Mouse (Mus musculus): ENCODE measurements at regions not wholly inside any gene's neighbourhood (a gene's known extent, or its start where the extent isn't known, plus 50 kb on each side); places are given as distances from the start of the nearest gene placed in this dataset.
A peak's percentile ranks its signal among the peaks of the same experiment; 100 is the strongest.

DNA sequence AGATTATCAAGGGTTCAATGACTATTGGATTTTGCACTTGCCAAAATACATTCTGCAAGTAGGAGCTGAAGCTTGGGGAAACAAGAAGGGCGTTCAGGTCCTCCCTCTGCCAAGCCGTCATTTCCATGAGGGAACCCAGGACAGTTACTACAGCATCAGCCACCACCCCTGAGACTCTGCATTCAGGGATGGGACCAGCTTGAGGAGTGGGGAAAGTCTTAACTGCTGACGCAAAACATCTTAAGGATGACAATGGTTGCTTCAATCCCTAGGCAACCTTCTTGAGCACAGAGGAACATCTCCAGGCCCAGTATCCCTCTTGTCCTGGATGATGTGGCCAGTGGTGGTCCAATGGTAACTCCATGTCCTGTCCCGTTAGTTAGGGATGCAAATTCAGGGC lies 137.2 kb upstream of the Noct start:
- DNase-seq (ENCODE audit: low read depth, low spot score) = no peak

DNA sequence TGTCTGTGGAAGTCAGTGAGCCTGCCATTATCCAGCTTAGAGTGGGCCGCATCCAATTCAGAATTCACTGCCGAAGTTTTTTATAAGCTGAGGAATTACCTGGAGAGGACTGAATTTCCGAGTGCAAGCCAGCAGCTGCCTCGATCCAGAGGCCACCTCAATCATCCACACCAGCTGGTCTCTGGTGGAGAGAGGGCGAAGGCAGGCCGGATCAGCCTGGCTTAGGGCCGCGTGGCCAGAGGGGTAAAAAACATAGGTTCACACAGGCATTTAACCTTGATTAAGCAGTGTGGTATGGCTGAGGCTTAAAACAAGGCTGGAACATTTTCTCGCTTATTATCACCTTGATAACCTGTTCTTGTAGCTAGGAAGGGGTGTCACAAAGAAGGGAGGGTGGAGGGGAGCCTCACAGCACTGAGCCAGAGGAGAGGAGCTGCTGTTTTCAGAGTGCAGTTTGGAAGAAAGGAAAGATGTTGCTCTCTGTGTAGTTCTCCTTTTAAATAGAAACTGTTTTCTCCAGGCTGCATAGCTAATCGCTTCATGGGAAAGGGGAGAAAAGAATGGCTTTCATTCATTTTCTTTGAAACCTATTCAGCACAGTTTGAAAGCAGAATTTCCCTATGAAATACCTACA lies 135.1 kb upstream of the Noct start:
- no peak for DNase-seq (ENCODE audit: low read depth, low spot score)

GRCm38 (mm10) chr3:51091478-51091877 lies 132.8 kb upstream of the Noct start:
- DNase-seq (ENCODE audit: low read depth, low spot score) = no peak

- no peak for DNase-seq (ENCODE audit: low read depth, low spot score)
Measured at GRCm38 (mm10) chr3:51092079-51093028, 131.9 kb upstream of the Noct start.

- peak; percentile 91 for DNase-seq (ENCODE audit: low read depth, low spot score)
Measured at GRCm38 (mm10) chr3:51095847-51096447, 128.3 kb upstream of the Noct start.

DNA sequence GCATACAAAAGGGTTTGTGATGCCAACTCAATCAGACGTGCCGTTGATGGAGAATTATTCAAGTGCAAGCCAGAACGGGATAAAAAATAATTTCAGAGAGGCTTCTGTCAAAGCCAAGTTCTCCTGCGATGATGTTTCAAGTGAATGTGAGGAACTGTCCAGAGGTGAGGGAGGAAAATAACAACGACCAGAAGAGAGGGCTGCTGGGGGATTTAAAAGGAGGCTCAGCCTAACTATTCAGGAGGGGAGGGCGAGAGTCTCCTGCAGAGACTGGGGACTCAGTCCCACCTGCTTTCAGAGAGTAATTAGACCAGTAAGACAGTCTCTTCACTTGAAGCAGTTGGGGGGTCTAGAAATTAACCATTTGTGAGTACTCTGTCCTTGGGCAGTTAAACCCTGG lies 127.7 kb upstream of the Noct start:
- DNase-seq (ENCODE audit: low read depth, low spot score) = no peak

DNA sequence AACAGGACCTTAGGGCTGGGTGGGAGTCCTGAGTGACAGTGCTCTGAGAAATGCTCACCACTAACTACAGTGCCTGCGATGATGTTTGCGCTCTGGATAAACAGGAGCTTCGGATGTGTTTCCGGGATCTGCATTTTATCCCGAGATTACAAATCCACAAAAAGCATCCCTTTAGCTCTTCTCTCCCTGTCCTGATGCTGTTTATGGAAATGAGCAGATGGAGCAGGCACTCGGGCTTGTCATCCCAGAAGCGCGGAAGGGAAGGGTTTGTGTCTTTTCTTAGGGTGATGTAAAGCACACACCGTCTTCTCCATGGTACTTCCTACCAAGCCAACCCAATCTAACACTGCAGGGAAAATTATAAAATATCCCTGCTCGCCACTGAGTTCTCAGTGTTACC lies 126.9 kb upstream of the Noct start:
- DNase-seq (ENCODE audit: low read depth, low spot score) = peak; percentile 85

GRCm38 (mm10) chr3:51099966-51100365 lies 124.3 kb upstream of the Noct start:
- no peak for DNase-seq (ENCODE audit: low read depth, low spot score)

DNA sequence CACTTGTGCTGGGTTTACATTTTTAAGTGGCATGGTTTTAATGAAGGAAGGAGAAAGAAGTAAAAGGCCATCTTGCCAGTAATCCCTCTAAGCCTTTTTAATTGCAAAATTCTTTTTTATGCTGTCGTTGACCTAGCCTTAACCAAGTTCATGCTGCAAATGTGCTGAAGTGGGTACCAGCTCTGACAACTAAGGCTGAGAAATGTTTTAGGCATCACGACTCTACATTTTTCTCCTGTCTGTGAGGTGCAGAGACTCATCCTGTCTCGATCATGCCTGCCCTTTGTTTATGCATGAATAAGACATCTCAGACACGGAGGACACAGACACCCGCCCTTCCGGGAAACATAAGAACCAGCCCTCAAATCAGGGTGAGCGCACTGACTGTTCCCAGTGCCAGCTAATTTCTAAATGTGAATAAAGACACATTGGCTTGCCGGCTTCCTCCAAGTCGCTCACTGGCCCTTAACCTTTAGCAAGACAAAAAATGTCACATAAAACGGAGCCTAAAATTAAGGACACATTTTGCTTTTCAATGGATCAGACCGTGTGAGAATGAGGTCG lies 115.5 kb upstream of the Noct start:
- DNase-seq (ENCODE audit: low read depth, low spot score) = no peak

- no peak for DNase-seq (ENCODE audit: low read depth, low spot score)
Measured at GRCm38 (mm10) chr3:51111241-51111640, 113.0 kb upstream of the Noct start.

- DNase-seq (ENCODE audit: low read depth, low spot score) = no peak
Measured at GRCm38 (mm10) chr3:51112351-51112750, 111.9 kb upstream of the Noct start.

- DNase-seq (ENCODE audit: low read depth, low spot score) = no peak
Measured at GRCm38 (mm10) chr3:51115921-51116320, 108.3 kb upstream of the Noct start.

DNA sequence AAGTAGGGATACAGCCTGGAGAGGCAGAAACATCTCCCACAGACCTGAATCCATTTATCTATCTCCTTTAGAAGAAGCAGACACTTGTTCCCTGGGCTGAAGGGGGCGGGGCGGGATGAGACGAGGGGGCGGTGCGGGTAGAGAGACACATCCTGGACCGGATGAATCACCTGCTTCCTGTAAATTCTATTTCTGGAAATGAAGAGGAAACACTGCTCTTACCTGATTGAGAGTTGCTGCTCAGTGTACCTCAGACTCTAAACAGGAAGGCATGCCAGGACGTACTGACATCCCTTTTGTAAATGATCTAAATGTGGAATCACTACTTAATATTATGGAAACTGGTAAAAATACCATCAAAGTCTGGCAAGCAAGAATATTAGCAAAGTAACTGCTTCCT lies 105.5 kb upstream of the Noct start:
- no peak for DNase-seq (ENCODE audit: low read depth, low spot score)

- DNase-seq (ENCODE audit: low read depth, low spot score) = no peak
Measured at GRCm38 (mm10) chr3:51120522-51120921, 103.7 kb upstream of the Noct start.

- peak; percentile 55 for DNase-seq (ENCODE audit: low read depth, low spot score)
Measured at GRCm38 (mm10) chr3:51121703-51122540, 102.3 kb upstream of the Noct start.

DNA sequence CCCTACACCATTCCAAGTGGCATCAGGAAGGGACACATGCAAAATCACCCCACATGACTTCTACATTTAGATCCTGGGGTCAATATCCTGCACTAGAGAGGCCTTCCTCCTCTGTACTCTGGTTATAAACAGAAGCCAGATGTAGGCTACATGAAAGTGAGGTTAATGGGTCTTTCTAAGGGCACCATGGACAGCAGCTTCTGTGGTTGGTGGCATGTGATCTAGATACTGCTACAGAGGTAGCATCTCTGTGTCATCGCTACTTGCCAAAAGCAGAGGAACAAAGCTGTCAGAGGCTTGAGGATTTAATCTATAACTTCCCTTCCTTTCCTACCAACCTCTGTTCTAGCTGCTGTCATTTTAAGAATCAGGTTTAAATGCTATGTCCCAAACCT lies 101.7 kb upstream of the Noct start:
- DNase-seq (ENCODE audit: low read depth, low spot score) = no peak

DNA sequence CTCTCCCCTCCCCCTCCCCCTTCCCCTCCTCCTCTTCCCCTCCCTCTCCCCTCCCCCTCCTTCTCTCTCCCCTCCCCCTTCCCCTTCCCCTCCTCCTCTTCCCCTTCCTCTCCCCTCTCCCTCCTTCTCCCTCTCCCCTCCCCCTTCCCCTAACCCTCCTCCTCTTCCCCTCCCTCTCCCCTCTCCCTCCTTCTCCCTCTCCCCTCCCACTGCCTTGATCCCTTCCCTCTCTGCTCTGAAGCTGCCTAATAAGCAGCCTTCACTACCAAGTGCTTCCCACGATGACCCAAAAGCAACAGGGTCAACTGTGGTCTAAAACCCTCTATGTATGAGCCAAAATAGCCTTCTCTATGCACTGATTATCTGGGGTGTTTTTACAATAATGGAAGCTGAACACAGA lies 96.4 kb upstream of the Noct start:
- DNase-seq (ENCODE audit: low read depth, low spot score) = no peak

DNA sequence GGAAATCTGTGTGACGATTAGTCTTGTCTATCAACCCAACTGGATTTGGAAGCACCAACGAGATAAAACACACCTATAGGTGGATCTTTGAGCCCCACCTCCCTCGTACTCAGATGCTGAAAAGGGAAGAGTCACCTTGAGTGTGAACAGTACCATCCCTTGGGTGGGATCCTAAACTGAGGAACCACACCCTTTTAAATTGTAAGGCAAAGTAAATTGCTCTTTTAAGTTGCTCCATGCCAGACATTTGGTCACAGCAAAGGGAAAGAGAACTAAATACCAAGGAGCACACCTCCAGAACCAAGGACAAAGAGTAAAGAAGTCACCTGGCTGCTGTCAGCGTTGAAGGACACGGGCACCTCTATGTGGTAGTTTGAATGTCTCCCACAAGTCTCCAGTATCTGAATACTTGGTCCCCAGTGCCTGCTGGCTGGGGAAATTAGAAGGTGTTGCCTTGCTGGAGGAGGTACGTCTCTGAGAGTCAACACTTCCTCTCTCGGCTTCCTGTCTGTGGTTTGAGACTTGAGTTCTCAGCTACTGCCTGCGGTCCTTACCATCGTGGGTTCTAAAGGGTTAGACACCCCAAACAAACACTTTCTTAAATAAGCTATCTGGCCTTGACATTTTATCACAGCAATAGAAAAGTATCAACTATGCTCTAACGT lies 95.6 kb upstream of the Noct start:
- DNase-seq (ENCODE audit: low read depth, low spot score) = no peak

DNA sequence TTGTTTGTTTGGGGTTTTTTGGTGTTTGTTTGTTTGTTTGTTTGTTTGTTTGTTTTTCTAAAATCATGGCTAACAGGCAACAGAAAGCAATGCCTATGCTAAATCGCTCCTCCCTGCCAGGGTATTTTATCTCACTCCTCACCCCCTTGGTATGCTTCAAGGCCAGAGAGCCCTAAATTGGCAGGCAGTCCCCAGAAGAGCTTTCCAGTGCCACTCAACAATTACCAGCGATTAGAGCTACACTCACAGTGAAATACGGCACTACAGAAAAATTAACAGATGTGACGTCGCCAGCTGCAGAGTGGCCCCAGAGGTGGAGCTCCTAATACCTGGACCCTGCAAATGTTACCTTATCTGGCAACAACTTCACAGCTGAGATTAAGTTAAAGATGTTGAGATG lies 93.5 kb upstream of the Noct start:
- no peak for DNase-seq (ENCODE audit: low read depth, low spot score)

- DNase-seq (ENCODE audit: low read depth, low spot score) = no peak
Measured at GRCm38 (mm10) chr3:51131341-51131740, 92.9 kb upstream of the Noct start.

GRCm38 (mm10) chr3:51132736-51133135 lies 91.5 kb upstream of the Noct start:
- DNase-seq (ENCODE audit: low read depth, low spot score) = no peak
